Mouse (Mus musculus) layer of hippocampus, adult 11-12 months (tissue): Measurements from ENCODE around the gene Aqp7.

ENCODE experiments used
- DNase-seq: peaks from one replicate; pipeline ENCODE4 v3.0.0; 2022; ENCODE audit warnings: low spot score

Gene Aqp7

DNA sequence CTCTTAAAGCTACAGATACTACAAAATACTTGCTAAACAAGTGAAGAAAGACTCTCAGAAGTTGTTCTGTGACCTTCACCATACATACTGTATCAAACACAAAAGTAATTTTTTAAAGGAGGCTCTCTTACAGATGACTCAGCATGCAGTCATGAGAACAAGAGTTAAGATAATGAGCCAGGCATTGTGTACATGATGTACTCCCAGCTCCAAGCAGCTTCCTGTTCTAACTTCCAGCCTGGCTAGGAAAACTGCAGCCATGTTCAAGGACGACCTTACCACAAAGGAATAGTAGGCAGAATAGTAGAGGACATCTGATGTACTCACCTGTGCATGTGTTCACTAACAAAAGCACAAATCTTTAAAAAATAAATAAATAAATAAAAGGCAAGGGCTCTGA lies 47.7 kb downstream of the Aqp7 start:
- DNase-seq, result no peak

DNA sequence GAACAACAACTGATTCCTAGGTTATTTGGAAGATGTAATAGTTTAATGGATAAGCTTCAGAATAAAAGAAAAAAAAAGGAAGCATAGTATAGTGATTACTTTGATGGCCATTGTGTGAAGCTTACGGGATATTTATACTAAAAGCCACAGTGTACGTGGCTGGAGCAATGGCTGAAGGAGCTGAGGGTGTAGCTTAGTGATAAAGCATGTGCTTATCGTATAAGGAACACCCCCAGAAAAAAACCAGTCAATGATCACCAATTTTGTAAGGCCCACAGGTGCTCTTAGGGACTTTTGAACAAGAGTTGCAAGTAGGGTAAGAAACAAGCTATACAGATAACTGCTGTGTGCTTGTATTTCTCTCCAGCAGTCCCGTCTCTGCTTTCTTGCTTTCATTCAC lies 50.0 kb downstream of the Aqp7 start:
- no peak for DNase-seq

- no peak for DNase-seq
Measured at GRCm38 (mm10) chr4:40996302-40996701, 51.6 kb downstream of the Aqp7 start.

DNA sequence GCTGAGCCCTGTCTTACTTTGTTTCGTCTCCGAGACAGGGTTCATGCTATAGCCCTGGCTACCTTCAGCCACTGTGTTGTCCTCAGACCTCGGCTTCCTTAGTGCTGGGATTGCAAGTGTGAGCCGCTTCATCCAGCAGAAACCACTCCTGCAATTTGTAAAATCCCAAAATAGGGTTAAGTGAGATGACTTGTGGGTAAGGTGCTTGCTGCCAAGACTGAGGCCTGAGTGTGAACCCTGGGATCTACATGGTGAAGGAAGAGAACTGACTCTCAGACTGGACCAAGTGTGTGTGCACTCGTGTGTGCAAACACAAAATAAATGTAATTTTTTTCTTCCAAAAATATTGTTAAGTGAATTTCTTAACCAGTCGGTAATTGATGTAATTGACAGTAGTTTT lies 58.3 kb downstream of the Aqp7 start:
- no peak for DNase-seq

GRCm38 (mm10) chr4:40983686-40984085 lies 64.3 kb downstream of the Aqp7 start:
- DNase-seq, result no peak
